Mouse (Mus musculus) heart, postnatal 36 days (tissue): Measurements from ENCODE around the gene Nup98. TPM values are rescaled to one million over a fixed set of nuclear protein-coding genes. Genes with fewer than 3 reads are reported as not detected.

Experiments used
- DNase-seq, 2 experiments: peaks; one replicate each; pipeline ENCODE4 v3.0.0; 2021 to 2022
- intact Hi-C: fragments of 180-260 bp; cut with DNase I; formaldehyde crosslinking; loops from one replicate; pipeline ENCODE4 v1.15.1; 2025
- total RNA-seq, 2 experiments: library from RNA; stranded (reverse); gene quantifications; 2 replicates each; pipeline ENCODE4 v1.2.3; 2021

Gene Nup98
- total RNA-seq, 2 experiments from 2014 or later: 31.0 to 31.8 TPM

DNA sequence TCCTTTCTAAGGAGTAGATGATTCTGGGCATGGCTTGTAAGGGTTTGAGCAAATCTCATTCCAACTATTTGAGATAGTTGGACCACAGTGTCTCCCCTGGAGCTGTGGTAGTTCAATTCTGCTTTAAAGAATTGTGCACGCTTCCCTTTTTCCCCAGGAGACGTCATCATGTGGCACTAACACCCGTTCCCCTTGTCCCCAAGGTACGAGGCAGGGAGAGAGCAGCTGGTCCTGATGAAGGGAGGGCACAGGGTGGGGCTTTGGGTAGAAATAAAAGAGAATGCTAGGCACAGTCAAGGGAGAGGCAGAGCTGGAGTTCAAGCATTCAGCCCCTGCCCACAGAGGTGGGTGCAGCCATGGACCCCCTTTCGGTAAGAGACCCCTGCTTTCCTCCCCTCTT lies 127.2 kb downstream of the Nup98 start, which contains the start of gene Trpc2:
TSS of gene Trpc2 (plus strand) at position 301 of the 400 bp plus-strand sequence.
- DNase-seq: no peak
- intact Hi-C loops: no loop called here

DNA sequence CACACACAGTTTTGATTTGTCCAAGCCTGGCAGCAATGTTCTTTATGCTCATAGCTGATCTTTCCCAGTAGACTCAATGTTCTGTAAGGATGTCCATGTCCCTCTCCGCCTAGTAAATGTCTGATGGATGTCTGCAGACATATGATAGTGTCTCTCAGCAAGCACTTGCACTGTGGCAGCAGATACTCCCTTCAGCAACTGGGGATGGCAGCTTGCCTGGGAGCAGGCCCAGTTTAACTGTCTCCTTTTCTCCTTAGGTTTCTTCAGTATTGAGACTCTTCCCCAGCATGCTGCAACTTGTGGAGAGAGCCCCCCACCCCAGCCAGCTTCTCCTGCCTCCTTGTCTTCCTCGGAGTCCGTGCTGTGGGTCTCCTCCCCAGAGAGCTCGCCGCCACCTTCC lies 128.2 kb downstream of the Nup98 start:
- no peak for DNase-seq
- intact Hi-C loops: no loop called here

DNA sequence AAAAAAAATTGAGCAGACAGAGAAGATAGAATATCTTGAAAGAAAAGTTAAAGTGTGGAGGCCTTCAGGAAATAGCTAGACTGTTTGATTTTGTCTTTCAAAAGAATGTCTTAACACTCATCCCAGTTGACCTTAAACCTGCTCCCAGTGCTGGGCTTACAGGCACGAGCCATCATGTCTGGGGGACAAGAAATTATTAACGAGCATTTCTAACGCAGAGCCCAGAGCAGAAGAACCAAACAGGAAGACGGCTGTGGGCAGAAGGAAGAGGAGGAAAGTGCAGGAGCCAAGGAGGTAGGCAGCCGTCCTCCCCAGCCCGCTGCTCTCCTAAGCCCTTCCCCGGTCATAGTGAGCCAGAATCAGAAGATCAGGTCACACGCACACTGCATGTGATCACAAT lies 129.7 kb downstream of the Nup98 start:
- intact Hi-C loops: no loop called here

DNA sequence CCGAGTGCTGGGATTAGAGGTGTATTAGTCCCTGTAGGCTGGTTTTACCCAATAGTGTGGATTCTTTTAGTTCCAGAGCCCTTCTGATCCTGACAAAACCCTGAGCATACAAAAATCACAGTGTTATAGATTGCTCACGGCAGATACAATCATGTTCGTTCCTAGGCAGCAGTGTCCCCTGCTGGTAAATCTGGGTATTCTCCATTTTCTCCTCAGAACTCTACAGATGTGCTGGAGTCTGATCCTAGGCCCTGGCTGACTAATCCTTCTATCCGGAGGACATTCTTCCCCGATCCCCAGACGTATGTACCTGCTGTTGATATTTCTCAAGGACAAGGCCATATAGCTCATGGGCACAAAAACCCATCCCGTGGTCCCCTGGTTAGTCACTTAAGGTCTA lies 131.5 kb downstream of the Nup98 start:
- intact Hi-C loops: loop anchor here (2.0 to 5.0 kb wide), 2 partner anchors 80 to 421 kb away; no protein-coding TSS in a partner anchor
- DNase-seq: peak; percentile 11 to 24

More for the DNA sequence above, 129.7 kb downstream of the Nup98 start:
- DNase-seq: no peak

DNA sequence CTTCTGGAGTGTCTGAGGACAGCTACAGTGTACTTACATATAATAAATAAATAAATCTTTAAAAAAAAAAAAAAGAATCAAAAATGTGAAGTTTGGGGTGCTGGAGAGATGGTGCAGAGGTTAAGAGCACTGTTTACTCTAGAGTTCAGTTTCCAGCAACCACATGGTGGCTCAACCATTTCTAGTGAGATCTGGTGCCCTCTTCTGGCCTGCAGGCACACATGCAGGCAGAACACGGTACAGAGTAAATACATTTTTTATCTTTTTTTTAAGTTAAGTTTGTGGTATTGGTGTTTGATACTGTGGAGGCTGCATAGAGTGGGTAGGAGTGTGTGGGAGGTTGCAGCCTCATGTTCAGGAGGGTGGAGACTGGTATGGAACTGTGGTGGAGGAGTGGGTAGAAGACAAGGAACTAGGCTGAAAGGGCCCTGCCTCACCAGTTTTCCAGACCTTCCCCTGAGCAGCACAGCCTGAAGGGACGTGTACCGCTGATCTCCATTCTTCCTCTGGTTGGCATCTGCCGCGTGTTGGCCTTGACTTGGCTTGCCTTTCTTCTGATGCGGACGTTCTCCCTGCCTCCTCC lies 133.2 kb downstream of the Nup98 start:
- intact Hi-C loops: loop anchor here (5.0 kb wide), 1 partner anchor 420 kb away; no protein-coding TSS in a partner anchor
- DNase-seq: peak in 1 of 2 experiments; percentile 8

Other genes starting within 250 kb of the Nup98 start
- gene Il18bp, start 191.5 kb downstream of the Nup98 start, total RNA-seq: 1 to 10 TPM; 7.3 to 8.6 TPM
- 10 to 100 TPM; 20.3 to 26.3 TPM for gene Rnf121, start 144.7 kb downstream of the Nup98 start, total RNA-seq
- 1 to 10 TPM; 5.6 to 8.2 TPM for gene Xndc1, start 144.7 kb downstream of the Nup98 start, total RNA-seq
- gene Xntrpc, start 144.5 kb downstream of the Nup98 start, total RNA-seq: under 1 TPM; 0.27 to 0.94 TPM
- under 1 TPM; 0.28 to 0.70 TPM for gene Trpc2, start 127.1 kb downstream of the Nup98 start, total RNA-seq
- 100 to 1,000 TPM; 282 to 343 TPM for gene Art1, start 108.4 kb downstream of the Nup98 start, total RNA-seq
- gene Art5, start 100.7 kb downstream of the Nup98 start, total RNA-seq: 10 to 100 TPM; 15.3 to 28.1 TPM
- gene Chrna10, start 93.3 kb downstream of the Nup98 start, total RNA-seq: not detected
- gene Pgap2, start within 50 bp of the Nup98 start, total RNA-seq: 10 to 100 TPM; 67.3 to 73.6 TPM
- 10 to 100 TPM; 24.7 to 35.3 TPM for gene Rhog, start 45.9 kb upstream of the Nup98 start, total RNA-seq
- 10 to 100 TPM; 21.8 to 29.7 TPM for gene Stim1, start 57.6 kb upstream of the Nup98 start, total RNA-seq
- gene Rrm1, start 231.5 kb upstream of the Nup98 start, total RNA-seq: 10 to 100 TPM in 1 of 2 experiments, 1 to 10 TPM in 1; 9.6 to 10.9 TPM